Mouse (Mus musculus) embryo, embryonic 9.5 days (tissue): ENCODE measurements at regions not wholly inside any gene's neighbourhood (a gene's known extent, or its start where the extent isn't known, plus 50 kb on each side); places are given as distances from the start of the nearest gene placed in this dataset.

Source experiments
- DNase-seq: peaks from one replicate; pipeline ENCODE4 v3.0.0-alpha.2; 2017; ENCODE audit errors: extremely low spot score

GRCm38 (mm10) chr1:15155046-15155445 is 938.1 kb downstream of the 4930444P10Rik start:
- DNase-seq = no peak

GRCm38 (mm10) chr1:15153952-15154351 is 939.2 kb downstream of the 4930444P10Rik start:
- DNase-seq = no peak

GRCm38 (mm10) chr1:15143922-15144591 is 949.1 kb downstream of the 4930444P10Rik start:
- no peak for DNase-seq

GRCm38 (mm10) chr1:15118462-15118861 is 974.7 kb downstream of the 4930444P10Rik start:
- no peak for DNase-seq

GRCm38 (mm10) chr1:15111420-15111819 is 981.7 kb downstream of the 4930444P10Rik start:
- no peak for DNase-seq

- no peak for DNase-seq
Observed at GRCm38 (mm10) chr1:15070331-15070730, 1022.8 kb downstream of the 4930444P10Rik start.

- DNase-seq = no peak
Observed at GRCm38 (mm10) chr1:15034047-15034446, 1059.1 kb downstream of the 4930444P10Rik start.

GRCm38 (mm10) chr1:15018460-15018779 is 1074.7 kb downstream of the 4930444P10Rik start:
- no peak for DNase-seq

- no peak for DNase-seq
Observed at GRCm38 (mm10) chr1:15017689-15018459, 1075.3 kb downstream of the 4930444P10Rik start.

GRCm38 (mm10) chr1:15007663-15008344 is 1085.3 kb downstream of the 4930444P10Rik start:
- DNase-seq = peak; percentile 39

- DNase-seq = no peak
Observed at GRCm38 (mm10) chr1:14995348-14995747, 1097.8 kb downstream of the 4930444P10Rik start.

- peak; percentile 5 for DNase-seq
Observed at GRCm38 (mm10) chr1:14980093-14980711, 1112.9 kb downstream of the 4930444P10Rik start.
